Mouse (Mus musculus) lung, postnatal 4 days (tissue): Measurements from ENCODE around the gene Traf3ip2.

Experiments used
- DNase-seq, 2 experiments: peaks; one replicate each; pipeline ENCODE4 v3.0.0; 2021

The Traf3ip2 gene

GRCm38 (mm10) chr10:39612633-39612988 is at the start of gene Traf3ip2:
Gene Traf3ip2, plus strand, starts transcription at chr10:39612934.
- DNase-seq: no peak

GRCm38 (mm10) chr10:39563552-39564223 is 49.0 kb upstream of the Traf3ip2 start:
- no peak for DNase-seq

- DNase-seq: peak in 1 of 2 experiments; percentile 43
Measured at GRCm38 (mm10) chr10:39566901-39567300, 45.8 kb upstream of the Traf3ip2 start.

GRCm38 (mm10) chr10:39568991-39569390 is 43.7 kb upstream of the Traf3ip2 start:
- no peak for DNase-seq

GRCm38 (mm10) chr10:39571011-39571410 is 41.7 kb upstream of the Traf3ip2 start:
- no peak for DNase-seq

- no peak for DNase-seq
Measured at GRCm38 (mm10) chr10:39572050-39572671, 40.6 kb upstream of the Traf3ip2 start.

GRCm38 (mm10) chr10:39572672-39573051 is 40.1 kb upstream of the Traf3ip2 start:
- DNase-seq: peak in 1 of 2 experiments; percentile 57

GRCm38 (mm10) chr10:39576466-39576865 is 36.3 kb upstream of the Traf3ip2 start:
- DNase-seq: no peak

GRCm38 (mm10) chr10:39580477-39580876 is 32.3 kb upstream of the Traf3ip2 start:
- peak in 1 of 2 experiments; percentile 36 for DNase-seq

GRCm38 (mm10) chr10:39582385-39582784 is 30.3 kb upstream of the Traf3ip2 start:
- DNase-seq: peak in 1 of 2 experiments; percentile 10

GRCm38 (mm10) chr10:39583718-39584117 is 29.0 kb upstream of the Traf3ip2 start:
- DNase-seq: no peak

- peak; percentile 27 to 77 for DNase-seq
Measured at GRCm38 (mm10) chr10:39587290-39587925, 25.3 kb upstream of the Traf3ip2 start.

GRCm38 (mm10) chr10:39587973-39588746 is 24.6 kb upstream of the Traf3ip2 start:
- peak in 1 of 2 experiments; percentile 14 for DNase-seq

GRCm38 (mm10) chr10:39589765-39590546 is 22.8 kb upstream of the Traf3ip2 start:
- peak in 1 of 2 experiments; percentile 15 for DNase-seq

GRCm38 (mm10) chr10:39590629-39591028 is 22.1 kb upstream of the Traf3ip2 start:
- peak in 1 of 2 experiments; percentile 10 for DNase-seq

- DNase-seq: no peak
Measured at GRCm38 (mm10) chr10:39592501-39592900, 20.2 kb upstream of the Traf3ip2 start.

- no peak for DNase-seq
Measured at GRCm38 (mm10) chr10:39594716-39595115, 18.0 kb upstream of the Traf3ip2 start.

- peak in 1 of 2 experiments; percentile 11 for DNase-seq
Measured at GRCm38 (mm10) chr10:39595862-39596261, 16.9 kb upstream of the Traf3ip2 start.

- DNase-seq: peak in 1 of 2 experiments; percentile 24
Measured at GRCm38 (mm10) chr10:39597116-39597791, 15.5 kb upstream of the Traf3ip2 start.

- peak in 1 of 2 experiments; percentile 20 for DNase-seq
Measured at GRCm38 (mm10) chr10:39597792-39598183, 14.9 kb upstream of the Traf3ip2 start.

GRCm38 (mm10) chr10:39599601-39600000 is 13.1 kb upstream of the Traf3ip2 start:
- DNase-seq: no peak

GRCm38 (mm10) chr10:39600115-39600514 is 12.6 kb upstream of the Traf3ip2 start:
- no peak for DNase-seq
